Mouse (Mus musculus) G1E (cell line): ENCODE measurements around the gene Ubash3b. TPM values are rescaled to one million over a fixed set of nuclear protein-coding genes. Genes with fewer than 3 reads are reported as not detected.
A peak's percentile ranks its signal among the peaks of the same experiment; 100 is the strongest.

ENCODE experiments used
- ATAC-seq: 2 replicates; pipeline ENCODE4 v1.8.0; 2016; ENCODE audit warnings: mild to moderate bottlenecking; ENCODE audit not compliant: insufficient number of reproducible peaks, poor library complexity, low FRiP score, severe bottlenecking; ENCODE audit errors: extremely low read depth
- DNase-seq: peaks from one replicate; pipeline ENCODE4 v3.0.0; 2012; ENCODE audit warnings: low spot score
- H3K27me3 ChIP-seq: 2 replicates; pipeline ENCODE4 v1.6.1; 2012; ENCODE audit warnings: mild to moderate bottlenecking, low read length, inconsistent platforms; ENCODE audit not compliant: insufficient read depth
- H3K36me3 ChIP-seq: replicated peaks from 2 replicates; pipeline ENCODE3; 2012; ENCODE audit warnings: mild to moderate bottlenecking, inconsistent platforms
- H3K4me1 ChIP-seq: 2 replicates; pipeline ENCODE4 v1.6.1; 2012; ENCODE audit warnings: low read depth, low read length, inconsistent platforms, mixed read lengths; ENCODE audit not compliant: insufficient read depth
- H3K4me3 ChIP-seq: 2 replicates; pipeline ENCODE4 v1.5.1; 2012; ENCODE audit warnings: low read depth, mild to moderate bottlenecking, inconsistent platforms, low read length, moderate library complexity, mixed read lengths
- H3K9me3 ChIP-seq: replicated peaks from 2 replicates; pipeline ENCODE4 v1.6.1; 2012; ENCODE audit warnings: inconsistent platforms
- CTCF ChIP-seq: IDR thresholded peaks from 2 replicates; pipeline ENCODE4 v1.5.1; 2012; ENCODE audit warnings: low read depth, low read length, inconsistent platforms, mixed read lengths
- GATA1 ChIP-seq: IDR thresholded peaks from 2 replicates; pipeline ENCODE4 v1.6.1; 2012; ENCODE audit warnings: borderline replicate concordance, low read length, inconsistent platforms, mixed read lengths
- GATA2 ChIP-seq: IDR thresholded peaks from 2 replicates; pipeline ENCODE4 v1.6.1; 2012; ENCODE audit warnings: low read depth, low read length, inconsistent platforms, borderline replicate concordance
- POLR2AphosphoS5 ChIP-seq: IDR thresholded peaks from 2 replicates; pipeline ENCODE4 v1.6.1; 2012; ENCODE audit warnings: low read depth, low read length, inconsistent platforms; ENCODE audit not compliant: insufficient replicate concordance
- TAL1 ChIP-seq: conservative IDR thresholded peaks from 2 replicates; pipeline ENCODE4 v1.6.1; 2012; ENCODE audit warnings: low read depth, low read length, inconsistent platforms, mixed read lengths
- polyA plus RNA-seq: library from polyadenylated mRNA; stranded (reverse); fragments of >175 nt; gene quantifications from 2 replicates; pipeline ENCODE4 v1.2.3, GENCODE M21; 2012
- total RNA-seq, 2 experiments: library from RNA; stranded (forward) in 1 of 2; stranded (reverse) in 1 of 2; fragments of 200-1000 nt in 1 of 2; fragments of >200 nt in 1 of 2; fragmentation: Nextera tagmentation in 1 of 2; gene quantifications; 2 replicates each; pipeline ENCODE4 v1.2.3; 2014 to 2017

Ubash3b gene
- total and polyA plus RNA-seq, 3 experiments, result 14.2 to 33.0 (median 20.9) TPM

GRCm38 (mm10) chr9:41143115-41143514 is 18.4 kb downstream of the Ubash3b start:
- Histone ChIP-seq H3K4me3 (no peak overlapping the region), H3K27me3 (no peaks in the 10 kb centered on the region), H3K36me3 (peaks cover 58% of the 10 kb centered on the region), H3K4me1 (peaks cover 41% of the 10 kb centered on the region), H3K9me3 (no peaks in the 10 kb centered on the region)
- TF ChIP-seq CTCF (no peak), GATA2 (no peak), POLR2AphosphoS5 (no peak), GATA1 (no peak), TAL1 (no peak)
- no peak for DNase-seq
- no peak for ATAC-seq

GRCm38 (mm10) chr9:41141026-41141425 is 20.5 kb downstream of the Ubash3b start:
- Histone ChIP-seq H3K4me3 (no peak overlapping the region), H3K9me3 (no peaks in the 10 kb centered on the region), H3K36me3 (peaks cover 39% of the 10 kb centered on the region), H3K27me3 (no peaks in the 10 kb centered on the region), H3K4me1 (peaks cover 55% of the 10 kb centered on the region)
- ATAC-seq, result no peak
- TF ChIP-seq GATA1 (no peak), GATA2 (no peak), TAL1 (no peak), POLR2AphosphoS5 (no peak), CTCF (no peak)
- no peak for DNase-seq

- Histone ChIP-seq H3K27me3 (no peaks in the 10 kb centered on the region), H3K9me3 (no peaks in the 10 kb centered on the region), H3K4me3 (no peak overlapping the region), H3K4me1 (peaks cover 71% of the 10 kb centered on the region), H3K36me3 (peaks cover 26% of the 10 kb centered on the region)
- ATAC-seq (peak; percentile 80), DNase-seq (no peak)
- TF ChIP-seq TAL1 (peak; percentile 26; the same call in 1 of the 2 replicates), CTCF (no peak)
These were observed 22.3 kb downstream of the Ubash3b start for GRCm38 (mm10) chr9:41138987-41139808.

GRCm38 (mm10) chr9:41136691-41137467 is 24.6 kb downstream of the Ubash3b start:
- DNase-seq, result peak; percentile 56
- peak; percentile 29; the same call in 1 of the 2 replicates for ATAC-seq

GRCm38 (mm10) chr9:41136273-41136672 is 25.2 kb downstream of the Ubash3b start:
- H3K4me1 ChIP-seq, result peaks cover 79% of the 10 kb centered on the region

More at GRCm38 (mm10) chr9:41136691-41137467, 24.6 kb downstream of the Ubash3b start:
- H3K4me1 ChIP-seq, result peaks cover 79% of the 10 kb centered on the region
- peaks cover 25% of the 10 kb centered on the region for H3K36me3 ChIP-seq
- no peaks in the 10 kb centered on the region for H3K9me3 ChIP-seq
- TF ChIP-seq GATA1 (no peak), TAL1 (no peak), GATA2 (no peak), CTCF (no peak), POLR2AphosphoS5 (no peak)
- H3K4me3 ChIP-seq, result peak overlapping the region; percentile 13; the same call in 1 of the 2 replicates
- no peaks in the 10 kb centered on the region for H3K27me3 ChIP-seq

GRCm38 (mm10) chr9:41134907-41135306 is 26.6 kb downstream of the Ubash3b start:
- ATAC-seq (no peak), DNase-seq (peak; percentile 26)
- peaks cover 75% of the 10 kb centered on the region for H3K4me1 ChIP-seq

More at GRCm38 (mm10) chr9:41136273-41136672, 25.2 kb downstream of the Ubash3b start:
- H3K4me3 ChIP-seq, result no peak overlapping the region; the same call in 1 of the 2 replicates
- no peaks in the 10 kb centered on the region for H3K9me3 ChIP-seq
- TF ChIP-seq GATA2, result no peak
- no peak for TF ChIP-seq POLR2AphosphoS5
- TF ChIP-seq TAL1, result no peak
- no peak for TF ChIP-seq CTCF
- TF ChIP-seq GATA1, result no peak
- no peaks in the 10 kb centered on the region for H3K27me3 ChIP-seq
- H3K36me3 ChIP-seq, result peaks cover 24% of the 10 kb centered on the region
- DNase-seq (no peak), ATAC-seq (0 out of 2 replicates have a peak, but pooled peaks have one; percentile 4)

More at GRCm38 (mm10) chr9:41134907-41135306, 26.6 kb downstream of the Ubash3b start:
- Histone ChIP-seq H3K9me3 (no peaks in the 10 kb centered on the region), H3K4me3 (no peak overlapping the region), H3K36me3 (peaks cover 23% of the 10 kb centered on the region), H3K27me3 (no peaks in the 10 kb centered on the region)
- TF ChIP-seq POLR2AphosphoS5 (no peak), GATA1 (no peak), TAL1 (no peak), GATA2 (no peak), CTCF (no peak)
